Mouse (Mus musculus): ENCODE measurements at regions not wholly inside any gene's neighbourhood (a gene's known extent, or its start where the extent isn't known, plus 50 kb on each side); places are given as distances from the start of the nearest gene placed in this dataset.

GRCm38 (mm10) chr13:71146859-71147443, 305.3 kb upstream of the Adamts16 start:
- DNase-seq (ENCODE audit: low spot score in 2 of 2), result no peak

DNA sequence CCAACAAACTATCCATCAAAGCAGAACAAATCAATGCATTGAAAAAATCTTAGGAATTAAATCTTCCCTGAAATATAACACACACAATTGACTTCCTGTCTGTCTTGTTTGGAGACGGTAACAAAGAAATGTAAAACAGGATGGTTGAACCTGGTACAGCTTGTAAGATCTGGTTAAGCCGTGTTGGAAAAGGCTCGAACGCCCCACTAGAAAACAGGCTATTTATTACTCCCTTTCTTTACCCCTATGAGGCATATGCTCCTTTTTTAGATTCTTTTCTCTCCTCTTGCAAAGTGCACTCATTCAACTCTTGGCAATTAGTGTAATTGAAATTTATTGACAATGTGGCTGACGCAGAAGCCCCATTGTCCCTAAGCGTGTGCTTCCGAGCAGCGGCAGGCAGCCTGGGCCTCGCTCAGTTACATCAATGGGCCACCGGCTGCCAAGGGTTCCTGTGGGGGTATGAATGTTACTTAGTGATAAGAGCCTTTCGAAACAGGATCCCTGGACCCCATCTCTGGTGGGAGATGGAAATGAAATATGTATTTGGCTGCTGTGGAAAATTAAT, 297.2 kb upstream of the Adamts16 start:
- no peak for DNase-seq (ENCODE audit: low spot score in 2 of 2)

DNA sequence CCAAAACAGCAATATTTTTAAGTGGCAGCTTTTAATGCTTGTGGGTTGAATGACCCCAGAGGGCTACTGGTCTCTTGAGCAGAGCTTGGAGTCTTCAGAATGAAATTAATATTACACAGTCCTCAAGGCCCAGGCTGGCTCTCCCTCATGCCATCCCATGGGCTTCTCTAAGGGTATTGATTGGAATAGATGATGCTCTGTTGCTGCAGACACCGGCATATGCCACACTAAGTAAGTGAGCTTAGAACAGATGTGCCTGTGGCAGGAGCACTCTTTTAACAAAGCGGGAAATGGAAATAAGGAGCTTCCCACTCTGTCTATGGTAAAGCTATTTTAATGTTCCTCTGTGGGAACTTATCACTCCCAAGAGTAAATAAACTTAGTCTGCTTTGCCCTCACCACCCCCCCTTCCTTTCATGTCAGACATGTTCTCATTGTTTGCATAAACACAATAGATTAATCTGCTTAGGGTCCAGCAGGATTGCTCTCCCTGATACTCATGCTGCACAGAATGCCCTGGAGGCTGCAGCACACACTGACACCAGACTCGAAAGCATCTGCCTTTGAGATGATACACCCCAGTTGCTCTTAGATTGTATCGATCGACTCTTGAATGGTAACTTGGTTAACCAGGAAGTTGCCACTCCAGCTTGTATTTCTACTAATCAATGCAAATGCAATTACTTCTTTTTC, 294.5 kb upstream of the Adamts16 start:
- DNase-seq (ENCODE audit: low spot score in 2 of 2), result no peak

DNA sequence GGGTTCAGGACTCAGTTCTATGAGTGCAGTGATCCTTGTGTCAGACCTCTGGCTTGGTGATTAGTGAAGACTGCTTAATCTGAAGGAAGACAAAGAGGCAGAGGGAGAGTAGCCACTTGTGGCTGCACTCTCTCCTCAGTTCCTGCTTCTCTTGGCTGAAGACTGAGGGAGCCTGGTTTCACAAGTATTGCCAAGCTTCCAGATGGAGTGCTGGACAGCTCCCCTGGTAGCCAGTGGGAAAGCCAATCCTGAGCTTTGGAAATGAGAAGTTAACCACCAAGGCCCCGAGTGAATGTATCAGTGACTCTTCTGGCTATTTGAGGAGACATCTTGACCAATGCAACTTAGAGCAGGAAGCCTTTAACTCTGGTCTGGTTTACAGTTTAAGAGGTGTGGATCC, 279.9 kb upstream of the Adamts16 start:
- no peak for DNase-seq (ENCODE audit: low spot score in 2 of 2)

DNA sequence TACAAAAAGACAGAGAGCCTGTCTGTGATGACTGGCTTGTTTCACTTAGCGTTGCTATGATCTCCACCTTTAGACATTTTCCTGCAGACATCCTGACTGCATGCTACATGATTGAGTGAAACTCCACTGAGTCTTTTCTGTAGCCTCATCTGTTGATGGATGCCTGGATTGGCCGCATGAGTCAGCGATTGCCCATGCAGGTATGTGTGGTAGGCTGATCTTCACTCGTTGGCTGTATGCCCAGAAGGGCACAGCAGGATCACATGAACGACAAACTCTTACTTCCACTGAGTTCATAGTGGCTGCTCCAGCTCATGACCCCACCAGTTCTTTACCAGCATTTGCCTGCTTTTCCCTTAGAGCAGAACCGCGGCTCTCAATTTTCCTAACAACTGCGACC, 266.6 kb upstream of the Adamts16 start:
- DNase-seq (ENCODE audit: low spot score in 2 of 2), result no peak

- peak; percentile 31 to 84 for DNase-seq (ENCODE audit: low spot score in 2 of 2)
Observed at GRCm38 (mm10) chr13:71105229-71105838, 263.7 kb upstream of the Adamts16 start.

- peak in 1 of 2 experiments; percentile 8 for DNase-seq (ENCODE audit: low spot score in 2 of 2)
Observed at GRCm38 (mm10) chr13:71104419-71105228, 263.0 kb upstream of the Adamts16 start.

DNA sequence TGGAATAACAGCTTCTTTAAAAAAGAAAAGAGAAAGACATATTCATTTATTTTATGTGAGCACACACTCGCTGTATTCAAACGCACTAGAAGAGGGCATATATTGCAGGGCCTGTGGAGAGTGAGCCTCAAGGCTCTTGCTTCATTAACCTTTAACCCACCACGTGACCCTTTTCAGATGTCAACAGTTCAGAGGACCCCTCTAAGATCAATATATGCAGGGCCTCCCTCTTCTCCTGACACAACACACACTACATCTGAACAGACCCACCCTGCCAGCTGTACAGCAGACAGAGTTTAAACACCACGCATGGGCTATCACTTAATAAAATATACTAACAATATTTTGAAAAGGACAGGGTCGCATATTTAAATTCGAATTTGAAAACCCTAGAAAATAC, 242.7 kb upstream of the Adamts16 start:
- DNase-seq (ENCODE audit: low spot score in 2 of 2), result no peak

DNA sequence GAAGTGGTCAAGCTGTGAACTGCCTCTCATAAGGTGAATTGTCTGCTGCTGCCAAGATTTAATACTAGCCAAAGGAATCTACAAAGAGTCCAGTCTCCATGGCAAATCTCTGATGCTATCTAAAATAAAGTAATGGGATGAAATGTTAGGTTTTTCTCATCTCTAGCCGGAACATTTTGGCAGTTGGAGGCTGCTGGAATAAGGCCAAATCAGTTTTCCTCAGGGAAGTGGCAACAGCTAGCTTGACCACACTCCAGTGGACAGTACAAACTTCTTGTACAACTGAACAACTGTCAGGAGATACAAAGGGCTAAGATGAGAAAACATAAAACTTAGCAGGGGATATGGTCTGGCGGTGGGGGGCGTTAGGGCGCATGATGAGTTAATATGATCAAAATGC, 234.3 kb upstream of the Adamts16 start:
- DNase-seq (ENCODE audit: low spot score in 2 of 2), result no peak

DNA sequence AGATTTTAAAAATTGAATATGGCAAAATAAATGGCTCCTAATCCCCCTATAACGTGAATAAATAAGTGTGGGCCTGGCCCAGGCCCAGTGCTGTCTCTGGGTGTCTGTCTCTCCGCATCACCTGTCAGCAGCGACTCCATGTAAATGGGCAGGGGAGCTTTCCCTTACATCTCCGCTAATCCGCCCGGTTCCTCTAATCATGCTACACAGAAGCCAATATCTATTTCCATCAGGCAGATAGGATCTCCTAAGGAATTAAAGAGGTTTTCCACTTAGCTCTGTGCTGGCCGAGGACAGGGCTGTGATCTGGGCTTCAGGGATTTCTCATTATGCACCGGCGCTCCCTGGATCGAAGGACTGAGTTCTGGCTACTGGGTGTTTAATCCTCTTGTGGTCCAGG, 232.4 kb upstream of the Adamts16 start:
- no peak for DNase-seq (ENCODE audit: low spot score in 2 of 2)

DNA sequence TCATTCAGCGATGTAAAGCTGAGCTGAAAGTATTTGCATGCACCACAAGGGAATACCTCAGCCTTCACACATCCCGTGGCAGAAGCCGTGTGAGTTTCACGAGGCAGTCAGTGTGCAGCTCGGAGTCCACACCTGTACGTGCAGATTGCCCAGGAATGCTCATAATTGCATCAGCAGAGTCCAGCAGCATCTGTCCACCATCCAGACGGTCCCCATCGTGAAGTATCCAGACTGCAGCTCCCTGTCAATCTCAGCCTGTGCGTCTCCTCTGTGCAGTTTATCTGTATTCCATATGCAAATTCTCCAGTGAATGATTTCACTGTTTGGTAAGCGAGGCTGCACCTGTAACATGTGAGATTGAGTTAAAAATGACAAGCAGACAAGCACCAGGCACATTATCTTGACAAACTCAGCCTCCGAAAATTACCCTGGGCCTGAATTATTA, 227.2 kb upstream of the Adamts16 start:
- no peak for DNase-seq (ENCODE audit: low spot score in 2 of 2)

DNA sequence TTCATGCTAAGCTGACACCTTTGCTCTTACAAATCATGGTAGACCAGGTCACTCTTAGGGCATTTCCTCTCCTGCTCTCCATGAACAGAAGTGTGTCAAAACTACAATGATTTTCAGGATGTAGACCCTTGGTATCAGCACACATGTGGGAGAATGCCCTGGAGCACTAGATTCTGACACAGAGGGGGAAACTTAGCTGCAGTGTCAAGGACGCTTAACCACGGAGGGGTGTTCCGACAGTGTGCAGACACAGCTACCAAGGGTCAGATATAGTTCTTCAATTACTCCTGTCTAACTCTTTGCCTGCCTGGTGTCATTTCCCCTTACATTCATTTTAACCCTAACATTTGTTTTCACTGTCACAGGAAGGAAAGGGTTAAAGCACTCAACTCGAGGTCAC, 226.4 kb upstream of the Adamts16 start:
- DNase-seq (ENCODE audit: low spot score in 2 of 2), result no peak

DNA sequence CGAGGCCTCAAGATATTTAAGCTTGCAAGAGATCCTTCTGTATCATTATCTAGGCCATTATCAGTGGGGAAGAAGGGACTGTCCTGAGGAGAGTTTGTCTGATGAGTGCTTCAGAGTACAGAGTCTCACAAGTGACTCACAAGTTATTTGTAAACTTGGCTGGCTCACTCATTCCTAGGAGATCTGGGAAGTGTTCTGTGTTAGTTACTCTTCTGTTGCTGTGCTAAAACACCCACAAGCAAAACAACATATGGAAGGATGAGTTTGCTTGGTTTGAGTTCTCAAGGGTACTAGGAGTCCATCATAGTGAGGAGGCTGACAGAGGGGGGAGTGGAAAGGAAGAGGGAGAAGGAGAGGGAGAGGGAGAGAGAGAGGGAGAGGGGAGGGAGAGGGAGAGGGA, 224.0 kb upstream of the Adamts16 start:
- DNase-seq (ENCODE audit: low spot score in 2 of 2), result no peak

GRCm38 (mm10) chr13:71064590-71065307, 223.1 kb upstream of the Adamts16 start:
- no peak for DNase-seq (ENCODE audit: low spot score in 2 of 2)

DNA sequence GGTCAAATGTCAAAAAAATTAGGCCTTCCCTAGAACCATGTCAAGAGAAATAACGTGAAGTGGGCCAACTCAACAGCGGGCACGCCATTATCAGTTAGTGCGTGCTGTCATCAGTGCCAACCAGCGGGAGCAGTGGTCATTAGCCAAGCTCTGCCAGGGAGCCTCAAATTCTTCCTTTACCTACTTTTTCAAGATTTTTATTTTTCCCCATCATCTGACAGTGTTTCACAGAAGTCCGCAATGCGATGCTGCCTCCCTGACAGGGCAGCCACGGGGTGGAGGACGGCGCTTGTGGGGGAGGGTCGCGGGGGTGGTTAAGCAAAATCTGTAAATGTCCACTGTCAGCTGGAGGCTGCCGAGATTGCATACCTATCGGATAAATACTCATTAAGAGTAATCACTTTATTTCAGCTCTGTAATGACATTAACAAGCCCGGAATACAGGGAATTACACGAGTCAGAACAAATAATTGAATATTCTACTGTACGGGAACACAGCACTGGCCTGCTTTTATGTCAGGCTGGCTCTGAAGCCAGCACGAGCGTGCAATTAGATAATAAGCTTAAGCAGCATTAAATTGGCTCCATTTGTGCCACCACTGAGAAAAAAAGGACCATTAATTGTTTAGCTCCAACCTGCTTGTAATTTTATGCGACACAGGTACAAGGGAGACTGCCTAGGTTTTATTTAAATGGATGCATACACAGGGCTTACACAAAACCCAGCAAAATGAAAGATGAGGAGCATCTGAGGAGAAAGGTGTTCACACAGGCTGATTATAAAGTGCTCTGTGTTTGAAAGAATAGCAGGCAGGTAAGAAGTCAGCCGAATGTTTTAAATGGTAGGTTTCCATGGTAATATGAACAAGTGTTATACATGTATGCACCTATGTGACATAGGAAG, 212.0 kb upstream of the Adamts16 start:
- DNase-seq (ENCODE audit: low spot score in 2 of 2), result no peak

- no peak for DNase-seq (ENCODE audit: low spot score in 2 of 2)
Observed at GRCm38 (mm10) chr13:71050646-71051045, 209.0 kb upstream of the Adamts16 start.

DNA sequence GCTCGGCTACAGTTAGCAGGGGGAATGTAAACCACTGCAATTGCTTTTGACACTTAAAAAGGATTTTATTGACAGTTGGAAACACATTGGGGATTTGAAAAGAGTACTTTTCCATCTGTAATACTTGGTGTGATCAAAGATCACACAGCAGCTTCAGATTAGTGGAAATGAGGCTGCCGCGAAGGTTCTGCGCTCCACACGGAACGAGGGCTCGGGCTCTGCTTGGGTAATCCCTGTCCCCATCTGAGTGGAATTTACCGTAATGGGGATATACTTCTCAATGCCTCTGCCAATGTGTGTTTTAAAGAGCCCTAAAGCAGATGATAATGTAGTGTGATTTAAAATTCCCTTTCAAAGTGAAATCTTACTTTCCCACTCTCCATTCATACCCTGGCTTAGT, 194.4 kb upstream of the Adamts16 start:
- DNase-seq (ENCODE audit: low spot score in 2 of 2), result no peak

DNA sequence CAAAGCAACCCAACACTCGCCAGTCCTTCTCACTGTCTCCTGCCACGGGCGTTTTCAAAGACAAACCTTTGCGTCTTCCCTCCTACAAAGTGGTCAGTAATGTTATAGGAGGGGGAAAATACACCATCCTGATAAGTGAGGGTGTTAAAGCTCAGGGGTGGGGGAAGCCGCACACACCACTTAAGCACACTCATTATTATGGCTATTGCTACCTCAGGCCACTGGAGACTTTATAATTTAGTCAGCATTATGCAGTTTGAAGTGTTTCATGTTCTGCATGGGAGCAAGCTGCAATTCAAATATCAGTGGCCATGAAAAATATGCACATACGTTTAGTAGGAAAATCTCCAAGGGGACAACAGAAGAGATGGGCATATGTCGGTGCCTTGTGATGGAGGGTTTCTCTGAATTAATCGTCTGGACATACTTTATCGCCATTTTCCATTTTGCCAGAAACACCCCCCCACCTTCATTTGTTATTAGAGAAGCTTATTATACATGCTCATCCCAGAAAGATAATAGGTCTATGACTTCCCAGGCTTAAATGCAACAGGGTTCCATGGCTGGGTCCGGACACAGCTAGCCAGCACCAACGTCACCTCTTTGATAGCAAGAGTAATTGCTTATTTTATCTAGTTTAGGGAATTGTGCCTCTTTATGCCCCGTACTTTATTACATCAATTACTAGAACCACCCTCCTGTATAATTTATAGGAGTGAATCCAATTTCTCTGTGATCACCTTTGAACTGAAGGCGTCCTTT, 193.5 kb upstream of the Adamts16 start:
- no peak for DNase-seq (ENCODE audit: low spot score in 2 of 2)

DNA sequence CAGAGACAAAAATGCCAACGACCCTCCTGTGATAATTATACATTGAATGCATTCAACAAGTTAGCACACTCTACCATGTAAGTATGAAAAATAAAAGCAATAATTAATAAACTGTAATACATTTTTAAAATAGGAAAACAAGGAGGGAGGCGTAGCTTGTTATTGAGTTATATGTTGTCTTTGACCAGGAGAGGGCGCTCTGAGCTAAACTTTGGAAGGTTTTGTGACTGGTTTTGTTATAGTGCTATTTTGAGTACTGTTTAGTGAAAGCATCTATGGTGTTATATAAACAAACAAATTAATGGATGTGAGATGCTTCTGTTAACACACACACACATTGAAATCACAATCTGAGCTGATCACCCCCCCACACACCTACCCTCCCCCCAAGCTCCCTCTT, 166.6 kb upstream of the Adamts16 start:
- DNase-seq (ENCODE audit: low spot score in 2 of 2), result peak in 1 of 2 experiments; percentile 19

GRCm38 (mm10) chr13:71006117-71006516, 164.5 kb upstream of the Adamts16 start:
- DNase-seq (ENCODE audit: low spot score in 2 of 2), result peak in 1 of 2 experiments; percentile 37
